Mouse (Mus musculus) megakaryocyte, adult 5-6 weeks (primary cell): ENCODE results near the gene Fam129a. TPM values are rescaled to one million over a fixed set of nuclear protein-coding genes. Genes with fewer than 3 reads are reported as not detected.

Experiments used
- ATAC-seq: 2 replicates; pipeline ENCODE4 v1.8.0; 2016; ENCODE audit warnings: mild to moderate bottlenecking, inconsistent platforms; ENCODE audit not compliant: poor library complexity, severe bottlenecking
- total RNA-seq, 2 experiments: library from RNA; stranded (forward) in 1 of 2; stranded (reverse) in 1 of 2; fragments of 153-499, 151-499 nt in 1 of 2; fragments of 221-1000, 200-1000 nt in 1 of 2; gene quantifications; 2 replicates each; pipeline versions ENCODE4 v1.2.3 to v1.2.4; 2015 to 2017

The Fam129a gene
- total RNA-seq (2015) (69.2 and 74.7 TPM in 2 replicates), total RNA-seq (2017) (147 and 157 TPM in 2 replicates)

GRCm38 (mm10) chr1:151570981-151571837 is at the start of gene Fam129a:
Gene Fam129a (plus strand): TSS chr1:151571186.
- ATAC-seq: peak; percentile 87

GRCm38 (mm10) chr1:151526701-151527100 is 44.3 kb upstream of the Fam129a start:
- no peak for ATAC-seq

GRCm38 (mm10) chr1:151543796-151544477 is 27.0 kb upstream of the Fam129a start:
- ATAC-seq: no peak

- no peak for ATAC-seq
These were observed 26.4 kb upstream of the Fam129a start for GRCm38 (mm10) chr1:151544581-151544980.

GRCm38 (mm10) chr1:151545571-151545970 is 25.4 kb upstream of the Fam129a start:
- no peak for ATAC-seq

- no peak for ATAC-seq
These were observed 21.9 kb upstream of the Fam129a start for GRCm38 (mm10) chr1:151548896-151549610.

GRCm38 (mm10) chr1:151549794-151550193 is 21.2 kb upstream of the Fam129a start:
- no peak for ATAC-seq

- no peak; the same call in 1 of the 2 replicates for ATAC-seq
These were observed 20.2 kb upstream of the Fam129a start for GRCm38 (mm10) chr1:151550587-151551479.

GRCm38 (mm10) chr1:151560536-151560935 is 10.4 kb upstream of the Fam129a start:
- ATAC-seq: no peak

- no peak for ATAC-seq
These were observed 7.6 kb upstream of the Fam129a start for GRCm38 (mm10) chr1:151563401-151563800.

GRCm38 (mm10) chr1:151563893-151564292 is 7.1 kb upstream of the Fam129a start:
- no peak for ATAC-seq

GRCm38 (mm10) chr1:151564377-151564776 is 6.6 kb upstream of the Fam129a start:
- peak; percentile 100 for ATAC-seq

GRCm38 (mm10) chr1:151568682-151569081 is 2.3 kb upstream of the Fam129a start:
- no peak for ATAC-seq

GRCm38 (mm10) chr1:151571838-151572578 is 1.0 kb downstream of the Fam129a start:
- peak; percentile 62 for ATAC-seq

- ATAC-seq: no peak
These were observed 1.8 kb downstream of the Fam129a start for GRCm38 (mm10) chr1:151572601-151573320.

GRCm38 (mm10) chr1:151580200-151580982 is 9.4 kb downstream of the Fam129a start:
- ATAC-seq: no peak

- no peak for ATAC-seq
These were observed 10.5 kb downstream of the Fam129a start for GRCm38 (mm10) chr1:151581454-151581853.

GRCm38 (mm10) chr1:151581977-151582376 is 11.0 kb downstream of the Fam129a start:
- no peak for ATAC-seq
